Mouse (Mus musculus) forebrain, embryonic 14.5 days (tissue): Measurements from ENCODE around the gene Dis3l2. TPM values are rescaled to one million over a fixed set of nuclear protein-coding genes. Genes with fewer than 3 reads are reported as not detected.

Source experiments
- ATAC-seq: fragments of 200-750 bp; cut with Nextera tagmentation; 2 replicates; pipeline ENCODE4 v1.8.0; 2017; ENCODE audit warnings: mild to moderate bottlenecking, moderate library complexity
- DNase-seq: peaks from one replicate; pipeline ENCODE4 v3.0.0-alpha.2; 2015; ENCODE audit warnings: low spot score
- H3K27ac ChIP-seq: fragments of 300-500 bp; sonication (generic); 2 replicates; pipeline ENCODE4 v1.5.1; 2014; ENCODE audit warnings: low read depth, mild to moderate bottlenecking, control low read depth, low read length, moderate library complexity
- H3K27me3 ChIP-seq: fragments of 300-500 bp; sonication (generic); replicated peaks from 2 replicates; pipeline ENCODE4 v1.6.1; 2014; ENCODE audit warnings: low read length, control low read depth, mixed read lengths; ENCODE audit not compliant: control insufficient read depth, insufficient read depth
- H3K36me3 ChIP-seq: fragments of 300-500 bp; sonication (generic); 2 replicates; pipeline ENCODE4 v1.6.1; 2014; ENCODE audit warnings: low read length, control low read depth; ENCODE audit not compliant: control insufficient read depth, insufficient read depth
- H3K4me1 ChIP-seq: fragments of 300-500 bp; sonication (generic); 2 replicates; pipeline ENCODE4 v1.6.1; 2014; ENCODE audit warnings: antibody characterized with exemption, low read length, control low read depth; ENCODE audit not compliant: control insufficient read depth, insufficient read depth
- H3K4me2 ChIP-seq: fragments of 300-500 bp; sonication (generic); 2 replicates; pipeline ENCODE4 v1.6.1; 2014; ENCODE audit warnings: mild to moderate bottlenecking, control low read depth, low read length
- H3K4me3 ChIP-seq: fragments of 300-500 bp; sonication (generic); 2 replicates; pipeline ENCODE4 v1.5.1; 2014; ENCODE audit warnings: low read depth, low read length, control low read depth
- H3K9ac ChIP-seq: fragments of 300-500 bp; sonication (generic); 2 replicates; pipeline ENCODE4 v1.6.1; 2014; ENCODE audit warnings: mild to moderate bottlenecking, low read length, control low read depth, moderate library complexity
- H3K9me3 ChIP-seq: fragments of 300-500 bp; sonication (generic); replicated peaks from 2 replicates; pipeline ENCODE4 v1.6.1; 2016; ENCODE audit warnings: low read length, control low read depth, mixed read lengths; ENCODE audit not compliant: control insufficient read depth
- WGBS: fragments of 180-500 bp; shearing (Covaris S2); extraction: QIAGEN DNeasy Blood & Tissue Kit; methylation state at CpG from one replicate; pipeline ENCODE4 v1.1.7; 2014; 5-methylcytosine and 5-hydroxymethylcytosine counted together
- polyA plus RNA-seq: library from polyadenylated mRNA; unstranded; fragments of >200 nt; fragmentation: Nextera tagmentation; extraction: Ambion mirVana; gene quantifications from 2 replicates; pipeline ENCODE4 v1.2.1, GENCODE M21; 2014

Gene Dis3l2
- polyA plus RNA-seq, 1 experiment from 2014 or later = 32.2 TPM

GRCm38 (mm10) chr1:86750094-86750493 lies 46.5 kb downstream of the Dis3l2 start:
- H3K4me3 ChIP-seq = no peak overlapping the region
- H3K4me1 ChIP-seq = no peaks in the 10 kb centered on the region
- ATAC-seq (no peak), DNase-seq (no peak)
- no peak overlapping the region for H3K4me2 ChIP-seq
- peaks cover 6% of the 10 kb centered on the region; the same call in 1 of the 2 replicates for H3K9me3 ChIP-seq
- H3K9ac ChIP-seq = no peak overlapping the region
- 87% methylated on average over 3 of the region's 3 CpGs for WGBS
- no peak overlapping the region for H3K27ac ChIP-seq
- H3K27me3 ChIP-seq = no peaks in the 10 kb centered on the region
- H3K36me3 ChIP-seq = peaks cover 16% of the 10 kb centered on the region

- ATAC-seq = no peak
- Histone ChIP-seq H3K27me3 (no peaks in the 10 kb centered on the region), H3K4me2 (no peak overlapping the region), H3K9ac (no peak overlapping the region), H3K36me3 (peaks cover 6% of the 10 kb centered on the region), H3K9me3 (peaks cover 6% of the 10 kb centered on the region; the same call in 1 of the 2 replicates), H3K27ac (no peak overlapping the region), H3K4me3 (no peak overlapping the region), H3K4me1 (no peaks in the 10 kb centered on the region)
- 90% methylated on average over 8 of the region's 8 CpGs for WGBS
- no peak for DNase-seq
Measured at GRCm38 (mm10) chr1:86753416-86753815, 49.8 kb downstream of the Dis3l2 start.

DNA sequence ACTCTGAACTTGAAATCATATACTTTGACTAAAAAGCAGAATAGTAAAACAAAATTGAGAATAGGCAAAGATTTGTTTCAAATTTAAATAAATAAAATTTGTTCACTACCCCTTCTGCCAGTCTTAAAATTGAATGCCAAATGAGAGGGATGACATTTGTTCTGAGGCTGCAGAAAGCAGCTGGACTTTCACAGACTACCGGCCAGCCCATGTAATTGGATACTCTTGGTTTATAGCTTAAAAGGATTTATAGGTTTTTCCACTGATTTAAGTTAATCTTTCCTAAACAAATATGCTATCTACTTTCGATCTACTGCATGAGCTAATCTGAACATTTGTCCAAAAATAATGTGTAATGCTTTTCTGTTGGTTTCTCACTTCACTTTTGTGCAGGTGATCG lies 50.7 kb downstream of the Dis3l2 start:
- DNase-seq = no peak
- Histone ChIP-seq H3K4me1 (no peaks in the 10 kb centered on the region), H3K4me2 (no peak overlapping the region), H3K9ac (no peak overlapping the region), H3K36me3 (peaks cover 6% of the 10 kb centered on the region; the same call in 1 of the 2 replicates), H3K27ac (no peak overlapping the region), H3K4me3 (no peak overlapping the region), H3K9me3 (peaks cover 6% of the 10 kb centered on the region; the same call in 1 of the 2 replicates), H3K27me3 (no peaks in the 10 kb centered on the region)
- WGBS = 86% methylated on average over 3 of the region's 3 CpGs
- ATAC-seq = no peak

DNA sequence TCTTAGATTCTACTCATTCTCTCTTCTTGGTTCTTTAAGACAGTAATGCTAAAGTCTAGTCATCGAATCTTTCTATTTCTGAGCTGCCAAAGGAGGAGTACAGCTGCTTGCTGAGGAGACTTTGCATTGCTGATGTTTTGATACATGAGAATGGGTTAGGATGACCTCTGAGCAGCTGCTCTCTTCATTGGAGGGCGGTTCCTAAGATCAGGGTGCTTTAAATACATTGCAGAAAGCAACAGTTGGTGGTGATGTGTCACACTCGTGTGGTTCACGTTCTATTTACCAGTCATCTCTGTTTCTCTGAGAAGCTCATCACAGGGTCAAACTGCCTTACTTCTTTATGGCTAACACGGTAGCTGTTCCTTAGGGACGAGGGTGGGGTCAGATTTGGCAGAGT lies 54.5 kb downstream of the Dis3l2 start:
- Histone ChIP-seq H3K27ac (no peak overlapping the region), H3K36me3 (peaks cover 12% of the 10 kb centered on the region), H3K4me3 (no peak overlapping the region), H3K9me3 (no peaks in the 10 kb centered on the region), H3K4me2 (no peak overlapping the region), H3K27me3 (no peaks in the 10 kb centered on the region), H3K9ac (no peak overlapping the region), H3K4me1 (no peaks in the 10 kb centered on the region)
- ATAC-seq (no peak), DNase-seq (no peak)
- 89% methylated on average over 6 of the region's 6 CpGs for WGBS

GRCm38 (mm10) chr1:86762161-86762560 lies 58.6 kb downstream of the Dis3l2 start:
- DNase-seq (no peak), ATAC-seq (no peak)
- Histone ChIP-seq H3K9ac (no peak overlapping the region), H3K9me3 (no peaks in the 10 kb centered on the region), H3K36me3 (peaks cover 13% of the 10 kb centered on the region; the same call in 1 of the 2 replicates), H3K4me3 (no peak overlapping the region), H3K27me3 (no peaks in the 10 kb centered on the region), H3K4me1 (no peaks in the 10 kb centered on the region), H3K27ac (no peak overlapping the region), H3K4me2 (no peak overlapping the region)
- WGBS = 88% methylated on average over 6 of the region's 6 CpGs

GRCm38 (mm10) chr1:86801241-86801640 lies 97.6 kb downstream of the Dis3l2 start:
- no peaks in the 10 kb centered on the region for H3K9me3 ChIP-seq
- no peaks in the 10 kb centered on the region for H3K27me3 ChIP-seq
- no peaks in the 10 kb centered on the region for H3K36me3 ChIP-seq
- no peak overlapping the region for H3K27ac ChIP-seq
- ATAC-seq (no peak), DNase-seq (no peak)
- no peak overlapping the region for H3K4me3 ChIP-seq
- no peak overlapping the region for H3K4me2 ChIP-seq
- no peak overlapping the region for H3K9ac ChIP-seq
- WGBS = 95% methylated on average over 2 of the region's 2 CpGs
- no peaks in the 10 kb centered on the region for H3K4me1 ChIP-seq

DNA sequence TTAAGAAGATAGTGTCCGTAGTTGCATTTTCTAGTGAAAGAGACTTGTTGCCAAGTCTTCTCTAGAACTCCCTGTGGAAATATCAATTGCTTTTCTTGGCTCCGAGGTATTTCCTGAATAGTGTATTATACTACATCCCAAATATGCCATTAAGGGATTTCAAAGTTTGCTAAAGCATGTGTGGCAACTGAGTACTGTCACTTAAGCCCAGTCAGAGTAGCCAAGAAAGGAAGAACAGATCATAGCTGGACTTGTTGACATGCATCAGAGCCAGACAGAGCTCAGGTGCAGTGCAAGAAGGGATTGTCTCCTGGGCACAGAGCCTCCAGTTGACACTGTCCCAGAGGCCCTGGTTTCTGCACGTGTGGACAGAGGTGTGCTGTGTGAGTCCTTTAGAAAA lies 108.1 kb downstream of the Dis3l2 start:
- DNase-seq = no peak
- no peak for ATAC-seq
- 75% methylated on average over 3 of the region's 3 CpGs for WGBS
- Histone ChIP-seq H3K9ac (no peak overlapping the region), H3K27ac (no peak overlapping the region), H3K27me3 (no peaks in the 10 kb centered on the region), H3K9me3 (no peaks in the 10 kb centered on the region), H3K4me2 (no peak overlapping the region), H3K4me1 (no peaks in the 10 kb centered on the region), H3K36me3 (no peaks in the 10 kb centered on the region), H3K4me3 (no peak overlapping the region)

DNA sequence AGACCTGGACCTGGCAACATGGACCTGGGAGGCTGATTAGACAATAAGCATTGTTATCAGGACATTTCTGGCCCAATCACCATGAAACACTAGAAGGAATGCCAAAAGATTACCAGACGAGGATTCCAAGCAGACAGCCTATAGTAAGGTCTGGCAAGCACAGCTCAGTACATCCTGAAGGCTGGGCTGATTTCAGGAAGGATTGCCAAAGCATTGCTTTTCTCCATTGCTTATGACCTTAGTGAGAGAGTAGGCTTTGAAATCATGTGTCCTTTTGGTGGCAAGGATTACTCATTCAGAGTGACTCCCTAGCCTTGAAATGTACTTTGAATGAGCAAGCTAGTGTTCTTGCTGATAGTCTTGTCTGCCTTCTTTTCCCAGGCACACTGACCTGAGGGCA lies 118.7 kb downstream of the Dis3l2 start:
- H3K4me2 ChIP-seq = no peak overlapping the region
- no peak overlapping the region for H3K4me3 ChIP-seq
- ATAC-seq (no peak), DNase-seq (no peak)
- H3K4me1 ChIP-seq = no peaks in the 10 kb centered on the region
- no peaks in the 10 kb centered on the region for H3K27me3 ChIP-seq
- H3K36me3 ChIP-seq = 0 out of 2 replicates have a peak, but pooled peaks cover 5% of the 10 kb centered on the region
- H3K27ac ChIP-seq = no peak overlapping the region
- no peaks in the 10 kb centered on the region for H3K9me3 ChIP-seq
- H3K9ac ChIP-seq = no peak overlapping the region
- WGBS = 56% methylated on average over 1 of the region's 1 CpGs

DNA sequence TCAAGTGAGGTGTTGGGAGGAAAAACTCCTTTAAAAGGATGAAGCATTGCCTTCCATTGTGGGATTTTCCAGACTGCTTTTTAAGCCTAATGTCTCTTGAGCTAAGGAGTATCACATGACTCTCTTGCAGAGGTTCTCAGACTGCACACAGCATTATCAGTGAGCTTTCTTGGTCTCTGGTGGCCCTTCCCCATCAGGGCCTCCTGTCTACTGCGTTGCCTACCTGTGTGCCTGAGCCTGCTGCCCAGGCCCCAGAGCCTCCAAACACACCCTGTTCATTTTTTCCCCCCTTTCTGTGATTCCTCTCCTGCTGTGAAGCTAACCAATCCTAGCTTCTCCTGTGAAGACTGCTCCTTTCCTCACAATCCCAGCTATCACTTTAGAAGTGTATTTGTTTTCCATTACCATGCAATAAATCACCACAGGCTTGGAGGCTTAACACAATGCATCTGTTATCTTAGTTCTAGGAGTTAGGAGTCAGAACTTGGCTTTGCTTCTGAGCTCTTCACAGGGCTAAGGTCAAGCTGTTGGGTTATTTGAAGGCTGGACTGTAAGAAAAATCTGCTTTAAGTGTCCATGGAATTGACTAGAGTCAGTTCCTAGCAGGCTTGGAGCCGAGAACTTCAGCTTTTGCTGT lies 130.9 kb downstream of the Dis3l2 start:
- H3K9ac ChIP-seq = no peak overlapping the region
- WGBS = 86% methylated on average over 2 of the region's 2 CpGs
- DNase-seq = no peak
- H3K4me1 ChIP-seq = no peaks in the 10 kb centered on the region
- no peaks in the 10 kb centered on the region for H3K9me3 ChIP-seq
- H3K27me3 ChIP-seq = no peaks in the 10 kb centered on the region
- H3K36me3 ChIP-seq = no peaks in the 10 kb centered on the region
- H3K4me3 ChIP-seq = no peak overlapping the region
- no peak overlapping the region for H3K4me2 ChIP-seq
- ATAC-seq = no peak
- H3K27ac ChIP-seq = no peak overlapping the region
